Mouse (Mus musculus) left cerebral cortex, postnatal 10 days (tissue): ENCODE measurements around the gene Fam173a. TPM values are rescaled to one million over a fixed set of nuclear protein-coding genes. Genes with fewer than 3 reads are reported as not detected.
"Not testable (repeated sequence)": the region's sequence is repeated elsewhere in the genome, so short reads cannot be mapped to it uniquely, and the experiment has no call there.

Experiments
- DNase-seq, 2 experiments: peaks; one replicate each; pipeline ENCODE4 v3.0.0; 2021 to 2022; ENCODE audit warnings: low spot score in 2 of 2, mixed read lengths in 1 of 2; ENCODE audit errors: extremely low spot score in 1 of 2
- intact Hi-C: fragments of 180-260 bp; cut with DNase I; formaldehyde crosslinking; loops from one replicate; pipeline ENCODE4 v1.15.1; 2025
- total RNA-seq, 2 experiments: library from RNA; stranded (reverse); gene quantifications; 2 replicates each; pipeline ENCODE4 v1.2.3; 2021

The Fam173a gene
- total RNA-seq, 2 experiments from 2014 or later: 74.3 to 74.9 TPM

DNA sequence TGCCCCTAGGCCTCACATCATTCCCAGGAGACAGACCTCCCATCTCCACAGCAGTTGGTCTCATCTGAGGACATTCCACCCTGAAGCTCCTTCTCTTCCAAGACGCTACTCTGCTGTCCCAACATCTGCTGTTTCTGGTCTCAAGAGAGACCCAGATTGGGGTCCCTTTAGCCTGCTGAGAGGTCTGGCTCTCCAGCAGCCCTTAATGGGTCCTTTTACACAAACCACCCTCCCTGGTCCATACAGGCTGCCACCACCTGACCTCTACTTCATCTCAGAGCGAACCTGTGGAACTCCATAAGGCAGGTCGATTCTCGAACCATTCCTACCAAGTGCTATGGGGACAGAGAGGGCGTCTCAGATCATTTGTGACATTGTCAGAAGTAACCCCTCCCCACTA is 15.3 kb upstream of the Fam173a start:
- DNase-seq: no peak
- intact Hi-C loops: no loop called here

DNA sequence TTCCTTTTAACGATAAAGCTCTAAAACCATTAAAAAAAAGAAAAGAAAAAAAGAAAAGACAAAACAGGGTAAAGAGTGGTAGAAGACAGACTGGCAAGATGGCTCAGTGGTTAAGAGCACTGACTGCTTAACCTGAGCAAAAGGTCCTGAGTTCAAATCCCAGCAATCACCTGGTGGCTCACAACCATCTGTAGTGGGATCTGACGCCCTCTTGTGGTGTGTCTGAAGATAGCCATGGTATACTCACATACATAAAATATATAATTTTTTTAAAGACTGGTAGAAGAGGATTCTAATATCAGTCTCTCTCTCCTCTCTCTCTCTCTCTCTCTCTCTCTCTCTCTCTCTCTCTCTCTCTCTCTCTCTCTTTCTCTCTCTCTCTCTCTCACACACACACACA is 14.8 kb upstream of the Fam173a start:
- DNase-seq, intact Hi-C loops: not testable (repeated sequence)

DNA sequence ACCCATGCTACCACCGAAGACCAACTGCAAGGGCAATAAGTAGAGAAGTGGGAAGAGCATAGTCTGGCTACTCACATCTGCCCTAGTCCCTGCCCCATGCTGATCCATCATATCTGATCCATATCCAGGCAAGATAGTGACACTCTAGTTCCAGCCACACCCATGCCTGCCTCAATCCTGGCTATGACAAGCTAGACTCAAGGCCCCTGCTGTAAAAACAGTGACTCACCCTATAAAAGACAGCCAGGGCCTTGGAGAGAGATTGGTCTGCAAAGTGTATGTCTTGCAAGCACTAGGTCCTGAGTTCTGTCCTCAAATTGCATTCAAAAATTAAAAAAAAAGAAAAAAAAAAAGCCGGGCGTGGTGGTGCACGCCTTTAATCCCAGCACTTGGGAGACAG is 13.8 kb upstream of the Fam173a start:
- intact Hi-C loops: no loop called here
- no peak for DNase-seq

DNA sequence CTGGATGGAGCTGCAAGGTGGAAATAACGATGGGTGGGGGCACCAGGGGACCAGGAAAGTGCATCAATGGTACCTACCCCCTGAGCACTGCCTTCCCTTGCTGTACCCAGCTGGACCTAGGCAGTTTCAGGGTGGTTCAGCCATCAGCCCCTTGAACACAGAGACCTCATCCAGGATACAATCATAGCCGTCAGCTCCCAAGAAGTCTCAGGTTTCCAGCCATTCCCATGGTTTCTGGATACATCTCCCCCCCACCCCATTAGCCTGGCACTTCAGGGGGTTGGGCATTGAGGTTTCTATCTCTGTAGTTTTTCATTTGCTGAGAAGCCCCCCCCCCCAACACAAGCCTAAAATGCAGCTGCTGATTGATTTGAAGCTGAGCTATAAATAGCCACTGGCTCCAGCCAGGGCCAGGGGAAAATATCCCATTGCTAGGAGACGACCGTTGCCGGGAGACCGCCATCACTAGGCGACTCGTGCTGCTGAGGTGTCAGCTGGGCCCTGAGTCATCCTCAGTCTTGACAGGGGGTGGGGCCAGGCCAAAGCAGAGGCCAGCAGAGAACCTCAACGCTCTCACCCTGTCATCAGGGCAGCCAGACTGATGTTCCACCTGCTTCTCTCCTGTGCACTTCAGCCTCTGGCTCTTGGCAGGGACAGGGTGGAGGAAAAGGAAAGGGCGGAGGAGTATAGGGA is 10.3 kb upstream of the Fam173a start:
- peak; percentile 87 to 88 for DNase-seq
- intact Hi-C loops: no loop called here

DNA sequence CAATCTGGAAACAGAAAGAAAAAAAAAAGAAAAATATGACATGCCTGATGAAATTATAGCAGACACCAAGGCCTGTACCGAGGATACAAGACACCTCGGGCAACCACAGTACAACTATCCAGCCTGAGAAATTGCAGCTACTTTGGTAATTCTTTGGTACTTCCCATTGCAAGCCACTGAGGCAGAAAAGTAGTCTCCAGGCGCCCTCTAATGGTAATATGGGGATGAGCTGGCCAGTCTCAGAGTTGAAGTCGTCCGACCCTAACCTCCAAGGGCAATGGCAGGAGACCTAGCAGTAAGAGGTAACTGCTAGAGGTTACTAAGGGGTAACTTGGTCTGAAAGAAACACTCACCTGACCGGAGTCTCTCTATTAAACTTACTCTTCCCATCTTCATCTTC is 8.3 kb upstream of the Fam173a start:
- intact Hi-C loops: loop anchor here (2.0 kb wide), 1 partner anchor 28 kb away; the partner anchor contains the start of gene Narfl
- peak; percentile 62 to 71 for DNase-seq

DNA sequence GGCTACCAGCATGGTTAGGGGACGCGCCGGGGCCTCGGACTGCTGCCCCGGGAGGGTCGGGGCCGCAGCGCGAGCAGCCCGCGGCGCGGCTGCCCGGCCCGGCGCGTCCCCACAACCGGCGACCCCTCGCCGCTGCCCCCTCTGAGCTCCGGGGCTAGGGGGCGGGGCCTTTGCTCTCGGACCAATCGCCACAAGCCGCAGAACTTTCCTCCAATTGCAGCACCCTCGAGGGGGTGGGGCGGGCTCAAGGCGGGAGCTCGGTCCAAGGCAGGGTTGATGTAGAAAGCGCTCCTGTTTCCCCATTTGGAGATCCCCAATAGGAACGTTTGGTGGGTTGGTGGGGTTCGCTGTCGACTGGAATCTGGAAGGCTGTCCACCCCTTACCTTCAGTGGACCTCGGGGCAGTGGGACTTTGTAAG is 4.3 kb upstream of the Fam173a start, which contains the start of gene Metrn:
Gene Metrn, minus strand, starts transcription at position 186 of the 419 bp plus-strand sequence.
- DNase-seq: peak; percentile 76 to 93
- intact Hi-C loops: loop anchor here (5.0 kb wide), 1 partner anchor 320 kb away; no protein-coding TSS in a partner anchor

DNA sequence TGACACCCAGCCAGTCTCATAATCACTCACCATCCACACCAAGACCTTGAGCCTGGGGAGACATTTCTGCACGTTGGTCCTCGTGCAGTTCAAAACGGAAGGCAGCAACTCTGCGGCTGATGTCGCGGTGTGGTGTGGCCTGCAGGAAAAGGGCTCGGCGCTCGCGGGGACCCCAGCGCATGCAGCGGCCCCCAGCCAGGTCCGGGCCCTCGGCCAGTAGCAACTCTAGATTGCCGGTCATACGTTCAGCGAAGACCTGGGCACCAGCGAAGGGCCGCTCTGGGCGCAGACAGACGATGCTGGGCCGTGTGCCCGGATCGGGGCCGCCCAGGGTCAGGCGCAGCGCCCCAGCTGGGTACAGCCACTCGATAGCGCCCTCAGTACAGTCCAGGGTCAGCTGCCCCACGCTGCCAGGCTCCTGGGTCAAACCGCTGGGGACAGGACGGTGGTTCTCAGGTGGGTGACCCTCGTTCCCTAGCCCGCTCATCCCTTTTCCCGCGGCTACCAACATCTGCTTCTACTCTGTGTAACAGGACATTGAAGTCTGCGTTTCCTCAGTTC is 3.6 kb upstream of the Fam173a start:
- DNase-seq: peak in 1 of 2 experiments; percentile 56
- intact Hi-C loops: loop anchor here (5.0 kb wide), 1 partner anchor 319 kb away; no protein-coding TSS in a partner anchor

DNA sequence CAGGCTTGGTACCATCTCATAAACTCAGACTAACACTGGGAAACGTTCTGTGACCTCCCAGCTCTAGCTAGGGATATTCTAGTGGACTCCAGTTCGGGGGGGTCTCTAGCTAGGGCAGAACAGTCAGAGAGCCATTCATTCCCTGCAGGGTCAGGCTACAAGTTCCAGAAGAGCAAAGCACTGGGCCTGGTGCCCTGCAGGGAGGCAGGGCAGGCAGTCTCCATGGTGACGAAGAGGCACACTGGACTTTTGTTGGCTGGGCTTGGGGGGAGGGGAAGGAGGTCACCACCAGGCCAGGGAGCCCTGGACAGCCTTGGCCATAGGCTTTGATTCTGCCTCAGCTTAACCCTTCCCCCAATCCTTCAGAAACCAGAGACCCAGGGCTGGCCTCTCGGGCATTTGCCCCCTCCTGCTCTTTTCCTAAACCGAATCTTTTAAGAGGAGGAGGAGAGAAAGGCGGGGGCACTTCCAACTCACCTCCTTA is 3.0 kb upstream of the Fam173a start, which contains the start of gene AC134908.4:
Gene AC134908.4, minus strand, starts transcription at position 51 of the 484 bp plus-strand sequence.
- intact Hi-C loops: loop anchor here (5.0 kb wide), 1 partner anchor 318 kb away; no protein-coding TSS in a partner anchor
- peak in 1 of 2 experiments; percentile 66 for DNase-seq

DNA sequence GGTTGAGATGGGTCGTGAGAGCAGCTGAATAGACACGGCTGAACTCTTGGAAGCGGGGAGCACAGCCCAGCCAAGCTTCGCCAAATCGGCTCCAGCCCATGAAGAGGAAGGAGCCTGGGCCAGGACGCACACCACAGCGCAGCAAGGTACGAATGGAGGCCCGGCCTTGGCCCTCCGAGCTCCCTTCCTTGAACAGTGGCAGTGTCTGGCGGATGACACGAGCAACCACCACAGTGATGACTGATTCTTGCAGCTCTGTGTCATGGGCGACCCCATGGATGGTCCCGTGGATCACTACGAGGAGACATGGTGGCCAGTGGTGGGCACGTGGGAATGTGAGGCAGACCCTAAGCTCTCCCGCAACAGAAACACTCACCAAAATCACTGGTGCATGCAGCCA is 2.3 kb upstream of the Fam173a start:
- intact Hi-C loops: loop anchor here (5.0 kb wide), 1 partner anchor 318 kb away; no protein-coding TSS in a partner anchor
- DNase-seq: no peak

DNA sequence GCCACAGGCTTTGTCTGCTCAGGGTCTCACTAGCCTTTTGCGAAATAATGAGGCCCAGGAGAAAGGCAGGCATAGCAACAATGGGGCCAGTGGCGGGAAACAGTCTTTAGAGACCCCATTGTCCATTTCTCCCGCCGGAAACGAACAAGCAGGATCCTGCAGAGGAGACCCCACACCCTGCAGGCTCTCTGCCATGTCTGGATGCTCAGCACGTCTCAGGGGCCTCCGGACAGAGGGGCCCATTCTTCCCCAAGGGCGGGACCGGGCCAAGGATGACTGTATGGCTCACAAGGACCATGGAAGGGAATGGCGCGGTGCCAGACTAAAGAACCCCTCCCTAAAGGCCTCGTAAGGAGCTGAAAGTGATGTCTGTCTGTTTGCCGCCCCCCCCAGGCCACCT is 1.5 kb upstream of the Fam173a start:
- DNase-seq: peak in 1 of 2 experiments; percentile 64
- intact Hi-C loops: no loop called here

DNA sequence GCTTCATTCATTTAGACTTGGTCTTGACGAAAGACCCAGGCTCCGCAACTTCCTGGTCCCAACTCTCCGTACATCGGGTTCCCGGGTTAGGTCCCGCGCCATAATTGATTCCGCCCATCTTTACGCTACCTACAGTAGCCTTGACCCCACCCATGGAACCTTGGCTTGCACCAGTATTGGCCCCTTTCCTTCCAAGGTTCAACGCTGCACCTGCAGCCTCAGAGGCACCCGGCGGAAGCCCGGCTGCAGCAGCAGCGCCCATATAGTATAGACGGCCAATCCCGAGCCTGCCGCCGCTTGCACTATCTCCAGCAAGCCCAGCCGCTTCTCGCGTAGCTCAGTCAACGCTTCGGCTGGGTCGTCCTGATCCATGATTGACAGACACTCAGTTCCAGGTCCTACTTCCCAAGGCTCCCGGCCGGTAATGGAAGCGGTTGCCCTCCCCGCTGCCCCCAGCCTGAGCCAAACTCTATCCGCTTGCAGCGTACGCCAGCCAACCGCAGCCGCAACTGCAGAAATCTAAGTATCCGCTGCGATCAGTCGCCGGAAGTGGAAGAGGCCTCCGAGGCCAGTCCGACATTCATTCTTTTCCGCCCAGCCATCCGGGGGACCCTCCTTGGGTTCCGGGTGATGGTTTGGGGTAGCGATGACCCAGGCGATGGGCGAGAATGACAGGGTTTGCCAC is 716 bp downstream of the Fam173a start:
- intact Hi-C loops: no loop called here
- peak; percentile 82 to 89 for DNase-seq

DNA sequence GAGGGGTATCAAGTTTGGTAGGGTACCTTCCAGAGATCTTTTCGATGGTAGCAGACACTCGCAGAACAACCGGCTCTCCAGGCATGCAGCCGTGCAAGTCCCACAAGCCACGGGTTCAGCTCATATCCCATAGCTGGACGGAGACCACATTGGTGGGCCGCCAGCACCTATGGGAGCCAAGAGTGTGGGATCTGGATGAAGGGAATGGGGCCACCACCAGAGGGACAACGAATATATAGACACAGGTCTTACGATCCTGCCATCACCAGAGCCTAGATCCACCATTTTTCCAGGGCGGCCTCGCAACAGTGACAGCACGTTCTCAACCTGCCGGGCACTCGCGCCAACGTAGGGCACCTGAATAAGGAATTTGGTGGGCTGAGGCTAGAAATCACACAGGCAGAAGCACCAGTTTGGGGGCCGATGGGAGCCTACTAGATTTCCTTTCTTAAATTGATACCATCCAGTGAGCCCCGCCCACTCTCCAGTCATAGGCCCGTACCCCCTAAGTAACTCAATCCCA is 1.3 kb downstream of the Fam173a start:
- DNase-seq: peak in 1 of 2 experiments; percentile 51
- intact Hi-C loops: no loop called here

DNA sequence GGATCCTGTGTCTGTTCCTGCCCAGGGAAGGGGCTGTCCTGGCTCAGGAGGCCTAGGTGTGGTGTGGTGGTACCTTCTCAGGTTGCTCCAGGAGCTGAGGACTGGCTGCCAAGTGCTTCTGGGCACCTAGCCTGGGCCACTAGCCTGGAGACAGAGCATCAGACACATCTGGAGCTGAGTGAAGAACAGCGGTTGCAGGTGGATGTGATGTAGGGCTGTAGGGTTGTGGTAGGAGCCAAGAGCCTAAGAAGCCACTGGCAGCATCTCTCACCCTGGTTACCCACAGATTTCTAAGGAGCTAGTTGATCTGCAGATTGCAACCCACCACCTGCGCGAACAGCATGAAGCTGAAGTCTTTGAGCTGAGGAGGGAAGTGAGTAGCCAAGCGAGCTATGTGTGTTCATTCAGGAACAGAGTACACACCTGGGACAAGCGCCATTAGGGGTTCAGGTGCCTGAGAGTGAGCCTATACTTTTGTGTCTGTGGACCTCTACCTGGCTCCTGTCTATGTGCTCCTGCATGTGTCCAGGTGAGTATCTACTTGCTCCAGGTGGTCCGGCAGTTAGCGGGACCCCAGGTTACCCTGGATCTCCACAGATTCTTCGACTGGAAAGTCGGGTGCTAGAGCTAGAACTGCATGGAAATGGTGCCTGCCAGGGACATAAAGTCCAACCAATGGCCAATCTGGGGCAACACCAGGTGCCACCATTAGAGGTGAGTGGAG is 5.8 kb downstream of the Fam173a start:
- no peak for DNase-seq
- intact Hi-C loops: no loop called here

DNA sequence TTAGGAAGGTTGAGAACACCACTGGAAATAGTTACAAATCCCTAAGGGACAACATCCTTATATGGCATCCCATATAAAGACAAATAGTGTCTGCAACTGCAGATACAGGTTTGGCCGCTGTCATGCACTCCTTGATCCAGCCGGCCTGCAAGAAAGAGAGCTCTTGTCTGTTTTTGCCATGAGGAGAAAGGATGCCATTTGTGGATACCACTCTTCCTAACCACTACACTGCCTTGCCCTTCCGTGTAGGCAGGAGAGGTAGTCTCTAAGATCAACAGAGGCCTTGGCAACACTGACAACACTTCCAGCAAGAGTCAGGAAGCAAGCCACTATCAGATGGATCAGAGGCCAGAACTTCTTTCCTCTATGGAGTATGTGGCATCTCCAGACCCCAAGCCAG is 6.4 kb downstream of the Fam173a start, which contains the start of gene Ccdc78:
Gene Ccdc78, plus strand, starts transcription at position 301 of the 400 bp plus-strand sequence.
- no peak for DNase-seq
- intact Hi-C loops: no loop called here

DNA sequence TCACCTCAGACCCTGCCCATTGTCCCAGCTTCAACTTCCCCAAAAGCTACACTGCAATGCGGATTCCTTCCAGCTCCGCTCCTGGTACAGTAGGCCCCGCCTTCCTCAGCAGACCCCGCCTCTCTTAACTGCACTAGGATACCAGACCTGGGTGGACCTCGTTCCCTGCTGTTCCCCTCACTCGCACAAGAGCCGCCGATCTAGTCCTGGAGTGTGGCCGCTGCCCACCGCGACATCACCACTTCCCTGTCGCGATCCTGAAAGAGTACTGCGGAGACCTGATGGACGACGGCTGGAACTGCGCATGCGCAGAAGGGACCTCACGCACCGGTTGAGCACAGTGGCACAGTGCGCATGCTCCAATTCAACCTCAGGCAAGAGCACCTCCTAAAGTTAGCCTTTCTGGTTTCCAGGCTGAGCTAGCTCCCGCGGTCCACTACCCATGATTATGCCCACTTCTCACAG is 7.4 kb downstream of the Fam173a start, which contains the start of gene Haghl:
Gene Haghl, minus strand, starts transcription at position 393 of the 465 bp plus-strand sequence.
- intact Hi-C loops: no loop called here
- peak; percentile 95 to 97 for DNase-seq

DNA sequence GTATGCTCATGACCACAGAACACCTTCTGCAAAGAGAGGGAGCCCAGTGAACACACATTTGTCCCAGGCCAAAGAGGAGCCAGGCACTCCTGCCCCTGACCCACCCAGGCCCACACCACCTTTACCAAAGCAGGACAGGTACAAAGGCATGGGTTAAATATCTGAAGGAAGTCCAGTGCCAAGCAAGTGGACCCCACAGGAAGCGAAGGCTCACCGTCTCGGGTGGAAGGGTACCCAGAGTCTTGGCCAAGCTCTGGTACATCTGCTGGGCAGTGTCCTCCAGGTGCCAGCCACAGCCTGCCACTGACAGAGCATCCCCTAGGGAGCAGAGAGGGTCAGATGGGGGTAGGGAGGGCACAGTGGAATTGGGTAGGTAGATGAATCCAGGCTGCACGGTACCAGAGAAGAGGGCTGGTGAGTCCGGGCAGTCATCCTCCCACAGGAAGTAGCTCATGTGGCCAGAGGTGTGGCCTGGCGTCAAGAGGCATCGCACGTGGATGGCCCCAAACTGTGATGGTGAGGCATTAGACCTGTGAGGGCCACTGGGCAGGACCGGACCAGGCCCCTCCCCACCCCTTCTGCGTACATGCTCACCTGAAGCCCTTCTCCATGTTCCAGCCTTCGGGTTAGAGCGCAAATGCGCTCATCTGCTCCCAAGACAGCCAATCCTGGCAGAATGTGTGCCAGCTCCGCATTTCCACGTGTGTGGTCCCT is 8.7 kb downstream of the Fam173a start:
- intact Hi-C loops: no loop called here
- DNase-seq: no peak

DNA sequence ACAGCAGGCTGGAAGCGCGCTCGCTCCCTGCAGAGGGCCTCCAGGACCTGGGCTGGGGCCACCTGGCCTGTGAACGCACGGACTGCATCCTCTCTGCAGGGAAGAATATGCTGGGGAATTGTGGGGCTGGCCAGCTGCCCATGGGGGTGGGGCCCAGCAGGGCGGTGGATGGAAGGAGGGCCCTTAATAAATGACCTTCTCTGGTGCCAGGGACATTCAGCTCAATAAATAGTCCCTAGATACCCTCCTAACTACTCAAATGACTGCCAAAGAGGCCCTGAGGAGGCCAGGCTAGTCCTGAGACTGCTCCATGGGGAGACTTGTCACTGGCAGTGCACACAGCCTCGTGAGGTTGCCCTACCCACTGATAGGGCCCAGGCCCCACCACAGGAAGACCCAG is 9.6 kb downstream of the Fam173a start:
- no peak for DNase-seq
- intact Hi-C loops: no loop called here

DNA sequence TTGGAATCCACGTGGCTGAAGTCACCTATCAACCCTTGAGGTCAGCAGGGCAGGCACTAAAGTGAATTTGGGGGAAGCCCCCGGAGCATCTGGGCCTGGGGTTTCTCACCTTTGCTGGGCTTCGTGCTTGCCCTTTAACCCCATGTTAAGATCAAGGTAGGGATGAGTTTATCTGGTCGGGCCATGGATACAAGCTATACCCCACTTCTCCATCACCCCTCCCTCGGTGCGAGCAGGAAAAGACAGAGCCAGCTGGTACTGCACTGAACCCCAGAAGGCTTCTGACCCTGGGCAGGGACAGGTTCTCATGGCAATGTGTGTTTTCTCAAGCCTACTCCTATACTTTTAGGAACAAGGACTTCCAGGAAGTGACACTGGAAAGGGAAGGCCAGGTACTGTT is 11.4 kb downstream of the Fam173a start:
- no peak for DNase-seq
- intact Hi-C loops: no loop called here
